Mouse (Mus musculus): ENCODE results near the gene Pald1.

DNA sequence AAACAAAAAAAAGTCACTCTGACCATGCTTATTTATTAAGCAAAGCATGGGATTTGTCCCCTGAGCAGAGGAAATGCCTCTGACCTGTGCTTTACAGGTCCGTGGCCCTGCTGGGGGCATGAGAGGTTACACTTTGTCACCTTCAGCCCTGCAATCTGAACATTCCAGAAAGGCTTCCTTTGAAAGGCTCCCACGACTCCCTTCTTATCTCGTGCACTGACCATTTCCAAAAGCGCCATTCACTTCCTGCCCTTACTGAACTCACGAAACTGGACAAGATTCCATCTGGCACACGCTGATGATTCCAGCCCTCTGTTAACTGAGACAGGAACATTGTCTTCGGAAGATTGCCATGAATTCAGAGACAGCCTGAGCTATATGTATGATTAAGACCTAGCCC, 69.6 kb downstream of the Pald1 start:
- TF ChIP-seq CTCF (IDR thresholded peaks at IDR 0.05; ENCODE audit: borderline replicate concordance, extremely low read depth, insufficient read depth, insufficient read length) (no peak), POLR2A (IDR thresholded peaks at IDR 0.05; ENCODE audit: borderline replicate concordance, extremely low read depth, insufficient read depth, insufficient read length, poor library complexity, severe bottlenecking) (no peak)

Measured in brain, embryonic 14.5 days (tissue).